Mouse (Mus musculus): ENCODE data around the gene Rpl38. TPM values are rescaled to one million over a fixed set of nuclear protein-coding genes. Genes with fewer than 3 reads are reported as not detected.

The Rpl38 gene
- polyA plus RNA-seq, 1 experiment, result 404 TPM

DNA sequence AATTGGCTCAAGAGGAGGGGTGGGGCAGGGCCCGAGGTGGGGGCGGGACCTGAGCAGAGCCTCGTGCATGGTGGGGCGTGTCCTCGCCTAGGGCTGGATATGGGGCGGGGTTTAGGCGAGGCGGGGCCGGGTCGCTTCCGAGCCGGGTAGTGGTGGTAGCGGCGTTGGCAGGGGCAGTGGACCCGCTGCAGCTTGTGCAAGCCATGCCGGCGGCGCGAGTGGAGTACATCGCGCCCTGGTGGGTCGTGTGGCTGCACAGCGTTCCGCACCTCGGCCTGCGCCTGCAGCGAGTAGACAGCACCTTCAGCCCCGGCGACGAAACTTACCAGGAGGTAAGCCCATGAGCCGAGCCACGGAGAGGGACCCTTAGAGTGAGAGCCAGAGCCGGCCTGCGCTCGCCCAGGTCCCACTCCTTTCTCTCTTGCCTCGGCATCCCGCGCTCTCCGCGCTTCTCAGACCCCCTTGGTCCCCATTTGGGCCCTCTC is 7.1 kb downstream of the Rpl38 start, which contains the start of gene Ttyh2:
Gene Ttyh2, plus strand, starts transcription at position 91 of the 485 bp plus-strand sequence.
- TF ChIP-seq POLR2A (IDR thresholded peaks at IDR 0.05; ENCODE audit: borderline replicate concordance, extremely low read depth, low read depth, low read length) (peak; percentile 38; the same call in 1 of the 2 replicates), CTCF (IDR thresholded peaks at IDR 0.05; ENCODE audit: insufficient read depth, low read length) (no peak)
- DNase-seq, result peak; percentile 76

DNA sequence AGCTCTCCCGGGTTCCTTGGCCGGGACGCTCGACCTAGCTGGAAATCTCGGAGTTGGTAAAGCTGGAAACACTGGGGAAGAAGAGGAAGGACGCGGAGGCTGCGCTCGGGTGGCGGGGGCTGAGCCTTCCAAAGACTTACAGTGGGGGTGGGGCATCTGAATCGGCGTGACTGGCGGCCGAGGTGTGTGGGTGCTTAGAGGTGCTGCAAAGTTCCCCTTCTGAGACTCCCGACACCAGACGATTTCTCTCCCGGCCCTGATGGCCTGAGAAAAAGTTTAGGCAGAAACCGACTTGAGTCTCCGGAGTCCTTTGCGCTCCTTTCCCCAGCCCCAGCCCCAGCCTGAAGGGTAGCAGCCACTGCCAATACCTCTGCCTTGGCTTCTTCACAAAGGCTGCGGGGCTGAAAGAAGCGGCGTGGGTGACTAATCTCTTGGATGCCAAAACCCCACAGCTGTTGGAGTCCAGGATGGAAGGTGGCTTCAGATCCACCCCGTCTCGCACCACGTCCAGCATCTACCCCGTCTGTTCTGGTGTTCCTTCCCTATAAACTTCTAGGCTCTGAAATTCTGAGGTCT is 7.6 kb downstream of the Rpl38 start:
- DNase-seq, result peak; percentile 42
- Histone ChIP-seq H3K4me3 (replicated peaks; ENCODE audit: extremely low read depth, low read depth, low read length) (peak overlapping the region; percentile 87), H3K4me1 (ENCODE audit: control insufficient read depth, insufficient read depth, low read length) (peaks cover 11% of the 10 kb centered on the region)
- WGBS, result 6% methylated on average over 27 of the region's 27 CpGs
- TF ChIP-seq POLR2A (IDR thresholded peaks at IDR 0.05; ENCODE audit: borderline replicate concordance, extremely low read depth, low read depth, low read length) (no peak), CTCF (IDR thresholded peaks at IDR 0.05; ENCODE audit: insufficient read depth, low read length) (no peak)

More for the DNA sequence above, 7.1 kb downstream of the Rpl38 start, which contains the start of gene Ttyh2:
- Histone ChIP-seq H3K4me1 (ENCODE audit: control insufficient read depth, insufficient read depth, low read length) (peaks cover 13% of the 10 kb centered on the region), H3K4me3 (replicated peaks; ENCODE audit: extremely low read depth, low read depth, low read length) (peak within 1 kb of the TSS; percentile 87)
- WGBS, result under 1% methylated on average over 40 of the region's 40 CpGs

DNA sequence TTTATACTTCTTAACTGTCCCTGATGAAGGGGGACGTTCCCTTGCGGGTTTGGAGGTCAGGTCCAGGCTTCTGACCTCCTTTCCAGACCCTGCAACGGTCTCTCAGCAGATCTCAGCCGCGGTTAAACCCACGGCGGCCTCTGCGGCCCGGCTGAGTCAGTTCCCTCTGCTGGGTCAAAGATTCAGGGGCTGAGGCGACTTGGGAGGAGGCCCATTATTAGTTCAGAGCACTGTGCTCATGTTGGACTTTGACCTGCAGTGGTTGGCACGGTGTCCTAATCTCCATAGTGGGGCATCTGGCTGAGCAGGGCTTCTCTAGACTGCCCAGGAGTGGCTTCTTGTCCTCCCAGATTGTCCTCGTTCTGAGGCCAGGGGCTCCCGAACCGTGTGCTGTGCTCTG is 8.1 kb downstream of the Rpl38 start:
- 30% methylated on average over 14 of the region's 14 CpGs for WGBS
- H3K4me3 ChIP-seq (replicated peaks; ENCODE audit: extremely low read depth, low read depth, low read length), result no peak overlapping the region
- no peak for TF ChIP-seq POLR2A (IDR thresholded peaks at IDR 0.05; ENCODE audit: borderline replicate concordance, extremely low read depth, low read depth, low read length)
- no peak for TF ChIP-seq CTCF (IDR thresholded peaks at IDR 0.05; ENCODE audit: insufficient read depth, low read length)
- peak; percentile 29 for DNase-seq
- H3K4me1 ChIP-seq (ENCODE audit: control insufficient read depth, insufficient read depth, low read length), result peaks cover 11% of the 10 kb centered on the region

DNA sequence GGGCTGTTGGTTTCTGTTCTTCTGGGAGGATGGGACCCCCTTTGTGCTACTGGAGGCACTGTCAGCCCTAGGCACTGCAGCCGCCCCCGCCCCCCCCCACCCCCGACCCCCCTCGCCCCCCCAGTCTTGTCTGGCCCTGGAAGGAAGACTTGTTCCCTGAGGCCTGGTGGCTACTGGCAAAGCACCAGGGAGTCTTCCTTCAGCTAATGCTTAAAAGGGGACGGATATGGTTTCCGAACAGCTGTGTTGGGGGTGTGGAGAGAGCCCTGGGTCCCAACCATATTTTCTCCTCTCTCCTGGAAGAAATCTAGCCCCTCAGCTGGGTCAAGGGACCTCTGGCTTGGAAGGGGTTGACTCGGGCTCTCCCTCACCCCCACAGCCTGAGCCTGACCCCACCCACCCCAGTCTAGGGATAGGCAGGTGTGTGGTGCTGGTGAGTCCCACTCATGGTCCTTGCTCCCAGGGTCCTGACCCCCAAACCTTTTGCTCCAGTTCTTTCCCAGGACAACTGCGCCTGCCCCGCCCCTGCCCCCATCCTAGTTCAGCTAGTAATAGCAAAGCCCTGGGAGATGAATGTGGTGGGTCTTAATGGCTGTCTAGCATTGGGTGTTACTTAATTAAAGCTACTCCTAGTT is 8.7 kb downstream of the Rpl38 start:
- Histone ChIP-seq H3K4me1 (ENCODE audit: control insufficient read depth, insufficient read depth, low read length) (peaks cover 11% of the 10 kb centered on the region), H3K4me3 (replicated peaks; ENCODE audit: extremely low read depth, low read depth, low read length) (no peak overlapping the region)
- TF ChIP-seq POLR2A (IDR thresholded peaks at IDR 0.05; ENCODE audit: borderline replicate concordance, extremely low read depth, low read depth, low read length) (no peak), CTCF (IDR thresholded peaks at IDR 0.05; ENCODE audit: insufficient read depth, low read length) (no peak)
- DNase-seq, result no peak
- 71% methylated on average over 9 of the region's 9 CpGs for WGBS

DNA sequence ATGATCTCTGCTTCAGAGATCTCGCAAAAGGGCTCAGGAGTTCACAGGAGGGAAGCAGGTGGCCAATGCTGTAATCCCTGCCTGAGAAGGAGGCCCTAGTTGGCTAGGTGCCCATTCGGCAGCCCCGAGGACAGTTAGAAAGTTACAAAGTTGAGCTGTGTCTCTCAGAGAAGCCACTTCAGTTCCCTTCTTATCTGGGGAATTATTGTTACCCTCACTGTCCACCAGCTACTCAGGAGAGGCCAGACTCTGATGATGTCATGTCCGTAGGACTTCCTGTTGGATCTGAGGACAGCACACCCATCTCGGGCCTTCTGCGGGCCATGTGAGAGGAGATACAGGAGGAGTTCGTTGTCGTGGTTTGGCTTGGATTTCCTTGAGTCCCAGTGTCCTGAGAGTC is 11.3 kb downstream of the Rpl38 start:
- no peak overlapping the region for H3K4me3 ChIP-seq (replicated peaks; ENCODE audit: extremely low read depth, low read depth, low read length)
- DNase-seq, result no peak
- TF ChIP-seq POLR2A (IDR thresholded peaks at IDR 0.05; ENCODE audit: borderline replicate concordance, extremely low read depth, low read depth, low read length), result no peak
- 27% methylated on average over 8 of the region's 8 CpGs for WGBS
- H3K4me1 ChIP-seq (ENCODE audit: control insufficient read depth, insufficient read depth, low read length), result peaks cover 11% of the 10 kb centered on the region

DNA sequence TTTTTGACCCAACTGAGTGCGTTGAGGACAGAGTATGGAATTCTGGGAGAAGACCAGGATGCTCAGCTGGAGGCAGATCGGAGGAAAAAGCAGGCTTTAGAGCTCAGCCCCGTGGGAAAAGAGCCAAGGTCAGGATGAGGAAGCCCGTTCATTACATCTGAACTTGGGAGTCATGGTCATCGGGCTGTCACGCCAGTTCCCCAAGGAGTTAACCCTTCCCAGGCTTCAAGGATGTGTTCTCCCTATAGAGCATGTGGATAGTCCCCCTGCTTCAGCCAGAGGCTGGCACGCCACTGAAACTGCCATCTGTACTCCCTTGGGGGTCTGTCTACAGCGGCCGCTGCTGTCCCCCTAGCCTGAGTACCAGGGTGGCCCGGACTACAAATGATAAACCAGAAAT is 12.0 kb downstream of the Rpl38 start:
- no peak overlapping the region for H3K4me3 ChIP-seq (replicated peaks; ENCODE audit: extremely low read depth, low read depth, low read length)
- DNase-seq, result no peak
- no peak for TF ChIP-seq POLR2A (IDR thresholded peaks at IDR 0.05; ENCODE audit: borderline replicate concordance, extremely low read depth, low read depth, low read length)
- TF ChIP-seq CTCF (IDR thresholded peaks at IDR 0.05; ENCODE audit: insufficient read depth, low read length), result no peak
- peaks cover 11% of the 10 kb centered on the region for H3K4me1 ChIP-seq (ENCODE audit: control insufficient read depth, insufficient read depth, low read length)
- WGBS, result 53% methylated on average over 10 of the region's 10 CpGs

DNA sequence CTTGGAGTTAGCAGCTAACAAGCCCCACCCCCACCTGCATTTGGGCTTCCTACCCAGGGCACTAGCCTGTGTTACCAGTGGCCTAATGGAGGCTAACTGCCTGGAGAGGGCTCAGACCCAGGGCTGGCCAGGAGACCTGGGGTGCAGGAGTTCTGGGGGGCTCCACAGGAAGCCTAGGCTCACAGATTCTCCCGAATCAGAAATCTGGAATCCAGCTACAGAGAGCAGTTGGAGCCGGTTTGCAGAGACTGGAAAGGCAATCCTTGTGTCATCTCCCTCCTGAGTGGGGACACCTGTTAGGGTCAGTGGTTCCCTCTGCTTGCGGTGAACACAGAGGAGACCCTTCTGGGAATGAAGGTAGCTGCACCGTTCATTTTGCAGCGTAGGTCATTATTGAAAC is 12.7 kb downstream of the Rpl38 start:
- Histone ChIP-seq H3K4me1 (ENCODE audit: control insufficient read depth, insufficient read depth, low read length) (peaks cover 10% of the 10 kb centered on the region), H3K4me3 (replicated peaks; ENCODE audit: extremely low read depth, low read depth, low read length) (no peak overlapping the region)
- TF ChIP-seq POLR2A (IDR thresholded peaks at IDR 0.05; ENCODE audit: borderline replicate concordance, extremely low read depth, low read depth, low read length) (no peak), CTCF (IDR thresholded peaks at IDR 0.05; ENCODE audit: insufficient read depth, low read length) (no peak)
- DNase-seq, result no peak
- WGBS, result 72% methylated on average over 5 of the region's 5 CpGs

DNA sequence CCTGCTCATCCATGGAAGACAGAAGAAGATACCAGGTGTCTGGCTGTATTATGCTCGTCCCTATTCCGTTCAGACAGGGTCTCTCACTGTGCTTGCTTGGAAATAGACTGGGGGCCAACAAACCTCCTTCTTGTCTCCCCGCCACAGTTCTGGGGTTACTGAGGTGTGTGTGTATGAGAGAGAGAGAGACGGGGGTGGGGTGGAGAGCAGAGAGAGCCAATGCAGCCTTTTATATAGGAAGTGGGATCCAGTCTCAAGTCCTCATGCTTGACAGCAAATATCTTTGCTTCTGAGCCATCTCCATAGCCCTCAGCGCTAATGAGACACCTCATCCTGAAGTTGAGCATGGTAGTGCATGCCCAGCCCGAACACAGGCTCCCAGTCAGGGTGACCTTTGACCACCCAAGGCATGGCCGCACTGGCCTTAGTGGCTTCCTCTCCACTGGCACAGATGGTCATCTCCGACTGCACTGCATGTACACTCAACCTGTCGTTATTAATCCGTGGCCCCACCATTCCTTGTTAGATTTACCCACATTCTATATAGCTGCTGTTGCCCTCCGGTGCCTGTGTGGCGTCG is 14.1 kb downstream of the Rpl38 start:
- peaks cover 7% of the 10 kb centered on the region for H3K4me1 ChIP-seq (ENCODE audit: control insufficient read depth, insufficient read depth, low read length)
- WGBS, result 91% methylated on average over 13 of the region's 13 CpGs
- TF ChIP-seq CTCF (IDR thresholded peaks at IDR 0.05; ENCODE audit: insufficient read depth, low read length), result no peak
- no peak for TF ChIP-seq POLR2A (IDR thresholded peaks at IDR 0.05; ENCODE audit: borderline replicate concordance, extremely low read depth, low read depth, low read length)
- no peak for DNase-seq
- no peak overlapping the region for H3K4me3 ChIP-seq (replicated peaks; ENCODE audit: extremely low read depth, low read depth, low read length)

DNA sequence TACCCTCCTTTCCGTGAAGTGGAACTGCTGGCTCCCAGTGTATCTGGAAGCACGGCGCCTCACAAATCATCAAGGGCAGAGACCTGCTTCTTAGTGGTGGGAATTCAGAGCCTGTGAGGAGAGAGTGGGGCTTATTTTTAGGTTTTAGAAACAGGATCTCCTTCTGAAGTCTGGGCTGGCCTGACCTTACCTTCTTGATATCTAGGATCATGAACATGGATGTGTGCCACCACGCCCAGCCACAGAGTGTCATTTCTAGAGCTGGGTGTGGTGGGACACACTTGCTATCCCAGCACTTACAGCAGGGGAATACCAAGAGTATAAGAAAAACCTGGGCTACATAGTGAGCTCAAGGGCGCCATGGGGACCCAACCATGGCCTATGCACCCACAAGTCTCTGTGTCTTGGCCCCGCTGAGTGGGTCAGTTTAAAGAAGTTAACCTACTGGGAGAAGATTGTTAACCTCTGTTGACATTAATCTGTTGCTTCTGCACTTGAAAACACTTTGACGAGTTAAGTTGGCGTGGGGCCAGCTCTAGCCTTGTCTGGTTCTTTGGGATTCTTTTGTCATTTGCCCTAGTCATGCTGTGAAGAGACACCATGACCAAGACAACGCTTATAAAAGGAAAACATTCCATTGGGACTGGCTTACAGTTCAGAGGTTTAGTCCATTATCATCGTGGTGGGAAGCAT is 14.9 kb downstream of the Rpl38 start:
- WGBS, result 82% methylated on average over 10 of the region's 10 CpGs

More for the DNA sequence above, 14.9 kb downstream of the Rpl38 start:
- TF ChIP-seq CTCF (IDR thresholded peaks at IDR 0.05; ENCODE audit: insufficient read depth, low read length) (no peak), POLR2A (IDR thresholded peaks at IDR 0.05; ENCODE audit: borderline replicate concordance, extremely low read depth, low read depth, low read length) (no peak)
- peaks cover 7% of the 10 kb centered on the region for H3K4me1 ChIP-seq (ENCODE audit: control insufficient read depth, insufficient read depth, low read length)
- H3K4me3 ChIP-seq (replicated peaks; ENCODE audit: extremely low read depth, low read depth, low read length), result no peak overlapping the region
- DNase-seq, result no peak
